Mouse (Mus musculus) liver, postnatal 0 days (tissue): Measurements from ENCODE around the gene Amot. TPM values are rescaled to one million over a fixed set of nuclear protein-coding genes. Genes with fewer than 3 reads are reported as not detected.

ENCODE experiments used
- ATAC-seq: fragments of 200-750 bp; cut with Nextera tagmentation; 2 replicates; pipeline ENCODE4 v1.8.0; 2017; ENCODE audit warnings: mild to moderate bottlenecking, moderate library complexity
- DNase-seq: peaks from one replicate; pipeline ENCODE4 v3.0.0-alpha.2; 2016
- H3K27ac ChIP-seq: fragments of 300-500 bp; sonication (generic); 2 replicates; pipeline ENCODE4 v1.5.1; 2014; ENCODE audit warnings: antibody characterized with exemption, moderate library complexity, mild to moderate bottlenecking, low read depth
- H3K27me3 ChIP-seq: fragments of 300-500 bp; sonication (generic); 2 replicates; pipeline ENCODE4 v1.6.1; 2014; ENCODE audit warnings: low read length, control low read depth, mixed read lengths; ENCODE audit not compliant: insufficient read depth
- H3K36me3 ChIP-seq: fragments of 300-500 bp; sonication (generic); replicated peaks from 2 replicates; pipeline ENCODE4 v1.6.1; 2014; ENCODE audit warnings: mild to moderate bottlenecking, control low read depth, low read length, moderate library complexity, mixed read lengths; ENCODE audit not compliant: insufficient read depth
- H3K4me1 ChIP-seq: fragments of 300-500 bp; sonication (generic); 2 replicates; pipeline ENCODE4 v1.6.1; 2014; ENCODE audit warnings: antibody characterized with exemption, mild to moderate bottlenecking, control low read depth; ENCODE audit not compliant: insufficient read depth
- H3K4me2 ChIP-seq: fragments of 300-500 bp; sonication (generic); 2 replicates; pipeline ENCODE4 v1.6.1; 2014; ENCODE audit warnings: low read depth, mild to moderate bottlenecking, low read length, moderate library complexity, mixed read lengths
- H3K4me3 ChIP-seq: fragments of 300-500 bp; sonication (generic); 2 replicates; pipeline ENCODE4 v1.5.1; 2014; ENCODE audit warnings: low read depth, low read length
- H3K9ac ChIP-seq: fragments of 300-500 bp; sonication (generic); replicated peaks from 2 replicates; pipeline ENCODE4 v1.6.1; 2014; ENCODE audit warnings: mild to moderate bottlenecking, moderate library complexity
- H3K9me3 ChIP-seq: fragments of 300-500 bp; sonication (generic); 2 replicates; pipeline ENCODE4 v1.6.1; 2016; ENCODE audit warnings: mild to moderate bottlenecking, control low read depth, low read length, mixed read lengths
- CTCF ChIP-seq: sonication (generic); IDR thresholded peaks from 2 replicates; pipeline ENCODE4 v1.5.1; 2016; ENCODE audit warnings: antibody characterized with exemption, low read depth
- EP300 ChIP-seq: IDR thresholded peaks from 2 replicates; pipeline ENCODE4 v1.6.1; 2016; ENCODE audit warnings: antibody characterized with exemption, low read depth, mild to moderate bottlenecking
- WGBS: fragments of 180-500 bp; shearing (Covaris S2); extraction: QIAGEN DNeasy Blood & Tissue Kit; methylation state at CpG from one replicate; pipeline ENCODE4 v1.1.7; 2014; ENCODE audit not compliant: insufficient replicate concordance; 5-methylcytosine and 5-hydroxymethylcytosine counted together
- polyA plus RNA-seq: library from polyadenylated mRNA; unstranded; fragments of >200 nt; fragmentation: Nextera tagmentation; extraction: Ambion mirVana; gene quantifications from 2 replicates; pipeline ENCODE4 v1.2.1, GENCODE M21; 2015

The Amot gene
- polyA plus RNA-seq, 1 experiment from 2014 or later = 4.9 TPM

DNA sequence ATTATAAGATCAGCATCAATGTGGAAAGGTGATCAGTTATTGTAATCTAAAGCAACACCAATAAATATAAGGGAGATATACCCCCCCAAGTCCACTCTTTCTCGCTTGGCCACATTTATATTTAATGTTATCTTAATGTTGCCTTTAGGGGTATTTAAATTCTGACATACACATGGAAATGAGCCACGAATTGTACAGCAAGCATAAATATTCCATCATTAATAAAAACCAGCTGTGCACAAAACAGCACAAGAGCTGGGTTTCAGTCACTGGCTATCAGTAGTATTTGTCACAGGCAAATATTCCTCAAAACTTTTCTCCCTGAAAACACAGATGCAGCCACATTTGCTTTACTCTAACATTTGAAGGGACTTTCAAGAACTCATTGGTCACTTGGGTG, 5.9 kb downstream of the Amot start:
- Histone ChIP-seq H3K4me2 (no peak overlapping the region), H3K27me3 (no peaks in the 10 kb centered on the region), H3K27ac (no peak overlapping the region), H3K36me3 (no peaks in the 10 kb centered on the region), H3K9me3 (no peaks in the 10 kb centered on the region), H3K4me3 (no peak overlapping the region), H3K9ac (no peak overlapping the region), H3K4me1 (no peaks in the 10 kb centered on the region)
- no peak for TF ChIP-seq CTCF
- TF ChIP-seq EP300 = no peak
- ATAC-seq (no peak), DNase-seq (no peak)
- 64% methylated on average over 2 of the region's 2 CpGs for WGBS

DNA sequence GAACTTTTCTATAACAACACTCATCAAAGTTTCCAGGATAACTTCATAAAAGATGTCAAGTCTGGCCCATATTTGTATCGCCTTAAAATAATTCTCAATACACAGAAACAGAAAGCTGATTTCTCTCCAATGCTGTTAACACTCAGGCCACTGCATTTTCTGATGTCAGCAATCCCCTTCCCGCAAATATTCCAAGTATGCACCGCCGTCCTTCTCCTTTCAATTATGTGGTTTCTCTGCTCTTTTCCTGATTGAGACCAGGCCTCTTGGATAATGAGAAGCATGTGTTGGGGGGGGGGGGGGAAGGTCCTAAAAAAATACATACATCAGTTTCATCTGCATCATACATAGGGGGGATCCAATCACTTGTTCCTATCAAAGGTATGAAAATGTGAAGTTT, 6.3 kb downstream of the Amot start:
- no peaks in the 10 kb centered on the region for H3K27me3 ChIP-seq
- H3K4me2 ChIP-seq = no peak overlapping the region
- no peak overlapping the region for H3K27ac ChIP-seq
- no peak overlapping the region for H3K9ac ChIP-seq
- H3K4me1 ChIP-seq = no peaks in the 10 kb centered on the region
- WGBS = 77% methylated on average over 4 of the region's 4 CpGs
- no peak for DNase-seq
- H3K9me3 ChIP-seq = no peaks in the 10 kb centered on the region
- no peak for ATAC-seq
- no peak overlapping the region for H3K4me3 ChIP-seq
- TF ChIP-seq EP300 = no peak
- no peak for TF ChIP-seq CTCF
- H3K36me3 ChIP-seq = no peaks in the 10 kb centered on the region

DNA sequence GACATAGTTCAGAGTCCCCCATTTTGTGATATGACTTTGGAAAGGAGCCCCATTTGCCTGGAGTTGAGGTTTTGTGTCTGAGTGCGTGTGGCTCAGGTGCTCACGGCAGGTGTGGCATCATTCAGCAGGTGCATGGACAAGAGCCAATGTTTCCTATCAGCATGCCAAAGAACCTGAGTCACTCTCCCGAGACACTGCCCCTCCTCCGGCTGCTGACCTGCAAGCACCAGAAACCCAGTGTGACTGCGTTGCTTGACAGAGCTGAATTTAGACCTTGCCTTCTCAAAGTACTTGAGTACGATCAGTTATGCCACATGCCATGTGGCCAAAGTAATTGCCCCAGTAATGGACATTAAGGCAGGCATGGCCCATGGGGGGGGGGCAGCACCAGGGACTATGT, 7.5 kb downstream of the Amot start:
- 86% methylated on average over 6 of the region's 6 CpGs for WGBS
- Histone ChIP-seq H3K4me2 (no peak overlapping the region), H3K9me3 (no peaks in the 10 kb centered on the region), H3K36me3 (no peaks in the 10 kb centered on the region), H3K27me3 (no peaks in the 10 kb centered on the region), H3K27ac (no peak overlapping the region), H3K9ac (no peak overlapping the region), H3K4me3 (no peak overlapping the region), H3K4me1 (no peaks in the 10 kb centered on the region)
- no peak for ATAC-seq
- no peak for DNase-seq
- no peak for TF ChIP-seq EP300
- TF ChIP-seq CTCF = no peak

DNA sequence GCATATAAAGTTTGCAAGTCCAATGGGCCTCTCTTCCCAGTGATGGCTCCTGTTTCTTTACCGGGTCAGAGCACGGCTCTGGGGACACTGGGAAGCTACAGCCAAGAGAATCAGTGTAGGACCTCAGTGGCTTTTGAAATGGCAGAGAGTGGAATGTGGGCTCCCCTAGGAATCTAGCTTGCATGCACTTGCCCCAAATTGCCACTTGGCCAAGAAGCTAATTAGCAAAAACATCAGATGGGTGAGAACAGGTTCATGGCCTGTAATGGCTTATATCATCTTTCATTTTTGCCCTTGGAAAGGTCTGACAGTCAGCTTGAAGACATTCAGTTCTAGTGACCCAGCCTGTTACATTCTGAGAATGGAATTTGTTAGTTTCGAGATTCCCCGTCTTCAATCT, 9.6 kb downstream of the Amot start:
- no peak for ATAC-seq
- TF ChIP-seq EP300 (no peak), CTCF (no peak)
- DNase-seq = no peak
- no peak overlapping the region for H3K4me3 ChIP-seq
- no peaks in the 10 kb centered on the region for H3K9me3 ChIP-seq
- H3K36me3 ChIP-seq = no peaks in the 10 kb centered on the region
- H3K4me1 ChIP-seq = no peaks in the 10 kb centered on the region; the same call in 1 of the 2 replicates
- H3K4me2 ChIP-seq = no peak overlapping the region
- 90% methylated on average over 4 of the region's 4 CpGs for WGBS
- H3K27me3 ChIP-seq = no peaks in the 10 kb centered on the region
- H3K9ac ChIP-seq = no peak overlapping the region
- H3K27ac ChIP-seq = no peak overlapping the region

DNA sequence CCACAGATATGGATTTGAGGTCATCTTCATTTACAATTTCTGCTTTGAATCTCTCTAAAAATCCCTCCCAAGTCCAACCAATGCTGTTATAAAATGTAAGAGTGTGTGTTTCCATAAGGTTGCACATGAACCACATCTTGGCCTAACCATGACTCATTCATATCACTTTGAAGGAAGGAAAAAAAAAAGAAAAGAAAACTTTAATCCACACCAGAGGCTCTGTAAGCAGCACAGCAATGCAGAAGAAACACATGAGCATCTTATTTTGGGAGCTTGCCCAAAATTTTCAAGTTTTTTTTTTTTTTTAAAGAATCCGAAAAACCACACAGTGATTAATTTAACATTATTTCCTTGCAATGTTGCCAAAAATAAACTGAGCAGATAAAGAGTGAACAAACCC, 14.2 kb downstream of the Amot start:
- no peak for TF ChIP-seq CTCF
- no peak for TF ChIP-seq EP300
- Histone ChIP-seq H3K4me3 (no peak overlapping the region), H3K4me2 (no peak overlapping the region), H3K9ac (no peak overlapping the region), H3K4me1 (peaks cover 3% of the 10 kb centered on the region; the same call in 1 of the 2 replicates), H3K27me3 (no peaks in the 10 kb centered on the region), H3K9me3 (no peaks in the 10 kb centered on the region), H3K27ac (no peak overlapping the region), H3K36me3 (no peaks in the 10 kb centered on the region)
- no peak for DNase-seq
- ATAC-seq = no peak
- WGBS = 65% methylated on average over 1 of the region's 1 CpGs

DNA sequence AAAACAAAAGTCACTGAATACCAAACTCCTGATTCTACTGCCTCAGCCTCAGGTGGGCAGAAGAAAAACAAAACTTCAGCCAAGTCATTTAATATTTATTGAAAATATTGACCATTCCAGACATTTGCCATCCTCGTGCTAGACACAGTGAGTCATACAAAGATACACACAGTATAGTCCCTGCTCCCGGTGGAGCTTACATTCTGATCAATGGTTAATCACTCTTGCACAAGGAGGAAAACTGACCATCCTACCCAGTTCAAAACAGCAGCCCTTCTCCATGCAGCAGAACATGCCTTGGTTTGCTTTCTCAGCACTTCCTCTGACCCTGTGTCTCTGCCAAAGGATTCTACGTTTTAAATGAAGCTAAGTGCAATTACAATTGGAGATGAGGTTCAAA, 14.6 kb downstream of the Amot start:
- H3K4me2 ChIP-seq = no peak overlapping the region
- no peaks in the 10 kb centered on the region for H3K27me3 ChIP-seq
- WGBS = 48% methylated on average over 3 of the region's 3 CpGs
- peak; percentile 97 for ATAC-seq
- H3K4me3 ChIP-seq = no peak overlapping the region
- H3K9me3 ChIP-seq = no peaks in the 10 kb centered on the region
- H3K36me3 ChIP-seq = no peaks in the 10 kb centered on the region
- DNase-seq = no peak
- peak overlapping the region; percentile 75; the same call in 1 of the 2 replicates for H3K27ac ChIP-seq
- TF ChIP-seq CTCF = no peak
- no peak for TF ChIP-seq EP300
- peaks cover 3% of the 10 kb centered on the region; the same call in 1 of the 2 replicates for H3K4me1 ChIP-seq
- H3K9ac ChIP-seq = no peak overlapping the region

DNA sequence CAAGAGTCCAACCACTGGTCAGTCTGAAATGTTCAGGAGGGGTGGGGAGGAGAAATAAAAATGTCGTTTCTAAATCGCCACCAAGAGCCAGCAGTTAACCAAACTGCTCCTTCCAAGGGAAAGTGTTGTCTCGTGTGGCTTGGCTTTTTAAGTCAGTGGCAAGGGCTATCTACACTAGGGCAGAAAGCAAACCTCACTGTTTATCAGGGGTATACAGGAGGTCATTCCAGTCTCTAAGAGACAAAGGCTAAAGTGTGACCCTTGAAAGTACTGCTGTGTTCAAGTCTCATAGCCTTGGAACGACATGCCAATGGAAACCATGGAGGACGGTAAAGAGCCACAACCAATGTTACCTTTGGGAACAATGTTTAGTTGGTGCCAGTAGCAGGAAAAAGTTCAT, 15.0 kb downstream of the Amot start:
- Histone ChIP-seq H3K9ac (no peak overlapping the region), H3K36me3 (no peaks in the 10 kb centered on the region), H3K27me3 (no peaks in the 10 kb centered on the region), H3K4me1 (peaks cover 3% of the 10 kb centered on the region; the same call in 1 of the 2 replicates), H3K9me3 (no peaks in the 10 kb centered on the region), H3K4me2 (no peak overlapping the region), H3K4me3 (no peak overlapping the region), H3K27ac (peak overlapping the region; percentile 75)
- DNase-seq (no peak), ATAC-seq (peak; percentile 59)
- TF ChIP-seq CTCF (no peak), EP300 (no peak)
- WGBS = 62% methylated on average over 5 of the region's 5 CpGs
